Mouse (Mus musculus) C2C12 (cell line): ENCODE data around the gene Lyrm4.

ENCODE experiments used
- CTCF ChIP-seq: IDR thresholded peaks from one replicate; pipeline ENCODE4 v1.5.1; 2011; ENCODE audit not compliant: control insufficient read depth, insufficient read depth, insufficient read length
- FOSL1 ChIP-seq: IDR thresholded peaks from one replicate; pipeline ENCODE4 v1.8.0; 2011; ENCODE audit warnings: mild to moderate bottlenecking, low read length; ENCODE audit not compliant: poor library complexity, insufficient read depth, severe bottlenecking

- TF ChIP-seq CTCF: no peak
- no peak for TF ChIP-seq FOSL1
Measured at GRCm38 (mm10) chr13:36056925-36057324, 60.4 kb downstream of the Lyrm4 start.
